17 mouse cellular contexts compared by ENCODE assay signal in genomic region chr15:79335061-79335655, GRCm38 (mm10). TPM values are rescaled to one million over a fixed set of nuclear protein-coding genes. Genes with fewer than 3 reads are reported as not detected.
DNase-seq lines count a peak whose midpoint lies in the region; ATAC-seq and TF ChIP-seq lines count a peak whose summit lies in the region.
"Had no signal": no experiment of that assay in that cellular context is flagged by ENCODE, and none has a peak within 500 bp of the region (broad histone marks: within the 10 kb centered on the region; RNA-seq: fewer than 3 reads in every experiment).

No protein-coding gene starts in this region.

- no peaks in the 10 kb centered on the region for H3K9me3 ChIP-seq in hindbrain, embryonic 12.5 days (replicated peaks)
- no peaks in the 10 kb centered on the region for H3K9me3 ChIP-seq in hindbrain, postnatal 0 days (ENCODE audit: low read length)
- H3K9me3 ChIP-seq in ES-E14 (ENCODE audit: control insufficient read depth, insufficient read depth, low read depth, low read length), result no peaks in the 10 kb centered on the region
- H3K9me3 ChIP-seq in embryonic facial prominence, embryonic 15.5 days (replicated peaks), result no peaks in the 10 kb centered on the region
- H3K9me3 ChIP-seq: heart, embryonic 13.5 days; neural tube, embryonic 13.5 days had no signal

- no peak overlapping the region for H3K4me3 ChIP-seq in hindbrain, embryonic 12.5 days
- no peak overlapping the region for H3K4me3 ChIP-seq in hindbrain, postnatal 0 days (ENCODE audit: low read length)
- no peak overlapping the region for H3K4me3 ChIP-seq in ES-E14 (ENCODE audit: insufficient read depth in 1 of 2, low read depth in 1 of 2, low read length in 2 of 2, poor library complexity in 1 of 2, severe bottlenecking in 1 of 2)
- H3K4me3 ChIP-seq in embryonic facial prominence, embryonic 15.5 days (replicated peaks), result no peak overlapping the region
- H3K4me3 ChIP-seq: heart, embryonic 13.5 days; neural tube, embryonic 13.5 days had no signal

- H3K4me2 ChIP-seq in hindbrain, embryonic 12.5 days (replicated peaks), result no peak overlapping the region
- no peak overlapping the region for H3K4me2 ChIP-seq in hindbrain, postnatal 0 days (ENCODE audit: low read depth, low read length)
- H3K4me2 ChIP-seq in embryonic facial prominence, embryonic 15.5 days (replicated peaks), result no peak overlapping the region
- H3K4me2 ChIP-seq: heart, embryonic 13.5 days; liver, embryonic 11.5 days; neural tube, embryonic 13.5 days had no signal

- no peak for DNase-seq in hindbrain, postnatal 0 days (ENCODE audit: low spot score)
- DNase-seq in 416B (ENCODE audit: low read depth), result peak; percentile 82
- no peak for DNase-seq in ES-E14 (ENCODE audit: low read depth, low spot score)
- no peak for DNase-seq in left cerebral cortex, postnatal 14 days (ENCODE audit: low spot score in 2 of 2)
- DNase-seq: cerebellum, postnatal 36 days; gastrocnemius, postnatal 14 days; heart, postnatal 4 days; kidney, adult 11 months; kidney, postnatal 25 days; thymus, adult 18-20 months had no signal

- H3K9ac ChIP-seq in hindbrain, embryonic 12.5 days, result no peak overlapping the region
- no peak overlapping the region for H3K9ac ChIP-seq in hindbrain, postnatal 0 days (replicated peaks; ENCODE audit: low read length)
- H3K9ac ChIP-seq in ES-E14 (ENCODE audit: insufficient read depth, low read depth, low read length, poor library complexity, severe bottlenecking), result peak overlapping the region; percentile 13; the same call in 1 of the 2 replicates
- no peak overlapping the region for H3K9ac ChIP-seq in embryonic facial prominence, embryonic 15.5 days
- H3K9ac ChIP-seq: heart, embryonic 13.5 days; neural tube, embryonic 13.5 days had no signal

- intact Hi-C loops in left cerebral cortex, postnatal 14 days (cut with DNase I), result no loop called here

- no peak for TF ChIP-seq CTCF in hindbrain, postnatal 0 days (IDR thresholded peaks at IDR 0.05; ENCODE audit: low read depth)

- H3K27me3 ChIP-seq in hindbrain, embryonic 12.5 days, result no peaks in the 10 kb centered on the region
- H3K27me3 ChIP-seq in hindbrain, postnatal 0 days (ENCODE audit: insufficient read depth, low read length), result no peaks in the 10 kb centered on the region
- H3K27me3 ChIP-seq in embryonic facial prominence, embryonic 15.5 days, result no peaks in the 10 kb centered on the region
- H3K27me3 ChIP-seq: neural tube, embryonic 13.5 days had no signal

- WGBS in hindbrain, embryonic 12.5 days, result 58% methylated on average over 7 of the region's 7 CpGs
- 56% methylated on average over 7 of the region's 7 CpGs for whole genome bisulfite sequencing in hindbrain, postnatal 0 days
- WGBS in embryonic facial prominence, embryonic 15.5 days, result 41% methylated on average over 7 of the region's 7 CpGs

- ATAC-seq in hindbrain, embryonic 12.5 days (ENCODE audit: low FRiP score), result peak; percentile 35; the same call in 1 of the 2 replicates
- no peak for ATAC-seq in hindbrain, postnatal 0 days
- ATAC-seq in embryonic facial prominence, embryonic 15.5 days (ENCODE audit: insufficient number of reproducible peaks, low FRiP score, low TSS enrichment, low read depth), result peak; percentile 72; the same call in 1 of the 2 replicates
- no peak for ATAC-seq in frontal cortex, adult (ENCODE audit: low TSS enrichment)
- ATAC-seq: CD4-positive, CD25-positive, alpha-beta regulatory T cell, adult 4 months had no signal

- H3K36me3 ChIP-seq in hindbrain, embryonic 12.5 days, result no peaks in the 10 kb centered on the region
- H3K36me3 ChIP-seq in hindbrain, postnatal 0 days (ENCODE audit: insufficient read depth, low read length), result no peaks in the 10 kb centered on the region
- no peaks in the 10 kb centered on the region for H3K36me3 ChIP-seq in ES-E14 (ENCODE audit: control insufficient read depth, insufficient read depth, low read length, poor library complexity, severe bottlenecking)
- H3K36me3 ChIP-seq in embryonic facial prominence, embryonic 15.5 days, result no peaks in the 10 kb centered on the region
- H3K36me3 ChIP-seq: heart, embryonic 13.5 days; neural tube, embryonic 13.5 days had no signal

- peaks cover 10% of the 10 kb centered on the region for H3K4me1 ChIP-seq in hindbrain, embryonic 12.5 days
- no peaks in the 10 kb centered on the region for H3K4me1 ChIP-seq in hindbrain, postnatal 0 days (ENCODE audit: insufficient read depth, low read length)
- peaks cover 4 to 24% of the 10 kb centered on the region in 2 experiments for H3K4me1 ChIP-seq in ES-E14 (ENCODE audit: control insufficient read depth in 2 of 2, insufficient read depth in 2 of 2, low read length in 2 of 2, poor library complexity in 1 of 2)
- peaks cover 8% of the 10 kb centered on the region for H3K4me1 ChIP-seq in embryonic facial prominence, embryonic 15.5 days
- H3K4me1 ChIP-seq: heart, embryonic 13.5 days; neural tube, embryonic 13.5 days had no signal

- in situ Hi-C loops in ES-E14 (cut with MboI; ENCODE audit: low sequenced_read_pairs in 2 of 2, unreplicated experiment in 2 of 2), result no loop called here

- H3K27ac ChIP-seq in hindbrain, embryonic 12.5 days, result peak overlapping the region; percentile 48; the same call in 1 of the 2 replicates
- H3K27ac ChIP-seq in hindbrain, postnatal 0 days, result no peak overlapping the region
- peak overlapping the region; percentile 37 for H3K27ac ChIP-seq in ES-E14 (ENCODE audit: insufficient read depth, low read depth, low read length, poor library complexity, severe bottlenecking)
- H3K27ac ChIP-seq in embryonic facial prominence, embryonic 15.5 days (replicated peaks), result no peak overlapping the region
- H3K27ac ChIP-seq: heart, embryonic 13.5 days; neural tube, embryonic 13.5 days had no signal

TF ChIP-seq in ES-E14, 5 proteins besides CTCF, POLR2A, EP300 and RAD21:
- TF ChIP-seq MAFK (IDR thresholded peaks at IDR 0.05; ENCODE audit: insufficient read depth, low read depth, low read length), result no peak
- TF ChIP-seq CHD2 (IDR thresholded peaks at IDR 0.05; ENCODE audit: low read depth, low read length), result 0 out of 2 replicates have a peak, but pooled peaks have one; percentile 18
- no peak for TF ChIP-seq HCFC1 (IDR thresholded peaks at IDR 0.05; ENCODE audit: borderline replicate concordance, insufficient read depth, low read length)
- no peak for TF ChIP-seq ZNF384 (IDR thresholded peaks at IDR 0.05; ENCODE audit: low read depth, low read length)
- TF ChIP-seq ZC3H11A (IDR thresholded peaks at IDR 0.05; ENCODE audit: borderline replicate concordance, low read depth, low read length), result no peak

RNA-seq across cellular contexts. Expression of gene Pla2g6, which starts 7.0 kb away (rescaled TPM):
- 36.5 and 38.9 TPM in 2 replicates for polyA plus RNA-seq in hindbrain, embryonic 12.5 days (2016; fragmentation: Nextera tagmentation; extraction: Ambion mirVana)
- 24.3 and 28.8 TPM in 2 replicates for total RNA-seq in hindbrain, postnatal 0 days (2014; rRNA removed)
- polyA plus RNA-seq in hindbrain, postnatal 0 days (2015; fragmentation: Nextera tagmentation; extraction: Ambion mirVana), result 15.2 and 15.7 TPM in 2 replicates
- 59.2 and 80.9 TPM in 2 replicates for total RNA-seq in ES-E14 (2012; rRNA removed)
- polyA plus RNA-seq in embryonic facial prominence, embryonic 15.5 days (2015; fragmentation: Nextera tagmentation; extraction: Ambion mirVana), result 16.2 and 17.0 TPM in 2 replicates
- total RNA-seq in left cerebral cortex, postnatal 14 days (2021), result 10 to 100 TPM; 21.5 to 23.0 TPM

RNA-seq across cellular contexts. Expression of gene Maff, which starts 11.3 kb away (rescaled TPM):
- polyA plus RNA-seq in hindbrain, embryonic 12.5 days (2016; fragmentation: Nextera tagmentation; extraction: Ambion mirVana), result 1.4 and 1.5 TPM in 2 replicates
- total RNA-seq in hindbrain, postnatal 0 days (2014; rRNA removed), result 4.0 and 5.4 TPM in 2 replicates
- polyA plus RNA-seq in hindbrain, postnatal 0 days (2015; fragmentation: Nextera tagmentation; extraction: Ambion mirVana), result 1.7 and 2.0 TPM in 2 replicates
- 9.7 and 13.2 TPM in 2 replicates for total RNA-seq in ES-E14 (2012; rRNA removed)
- 3.5 and 3.7 TPM in 2 replicates for polyA plus RNA-seq in embryonic facial prominence, embryonic 15.5 days (2015; fragmentation: Nextera tagmentation; extraction: Ambion mirVana)
- 1 to 10 TPM; 1.4 to 2.6 TPM for total RNA-seq in left cerebral cortex, postnatal 14 days (2021)

RNA-seq across cellular contexts. Expression of gene Baiap2l2, which starts 49.8 kb away (rescaled TPM):
- 0.92 and 4.1 TPM in 2 replicates for polyA plus RNA-seq in hindbrain, embryonic 12.5 days (2016; fragmentation: Nextera tagmentation; extraction: Ambion mirVana)
- 1.7 and 2.3 TPM in 2 replicates for total RNA-seq in hindbrain, postnatal 0 days (2014; rRNA removed)
- 6.5 and 6.8 TPM in 2 replicates for polyA plus RNA-seq in hindbrain, postnatal 0 days (2015; fragmentation: Nextera tagmentation; extraction: Ambion mirVana)
- 0.13 and 0.58 TPM in 2 replicates for total RNA-seq in ES-E14 (2012; rRNA removed)
- polyA plus RNA-seq in embryonic facial prominence, embryonic 15.5 days (2015; fragmentation: Nextera tagmentation; extraction: Ambion mirVana), result 16.1 and 18.5 TPM in 2 replicates
- 1 to 10 TPM; 3.3 to 7.0 TPM for total RNA-seq in left cerebral cortex, postnatal 14 days (2021)
- polyA plus RNA-seq: CD4-positive, CD25-positive, alpha-beta regulatory T cell, adult 4 months had no signal

Comparison
In these comparisons a context has a peak if more than half of its experiments do, and no peak if none do; other contexts are left out.
1. ATAC-seq: peak in hindbrain, embryonic 12.5 days (single experiment) and embryonic facial prominence, embryonic 15.5 days (single experiment); none in hindbrain, postnatal 0 days (single experiment) and frontal cortex, adult (single experiment).
2. H3K27ac ChIP-seq: peak in hindbrain, embryonic 12.5 days (single experiment) and ES-E14 (single experiment); none in hindbrain, postnatal 0 days (single experiment) and embryonic facial prominence, embryonic 15.5 days (single experiment).